Mouse (Mus musculus) neural tube, embryonic 11.5 days (tissue): ENCODE data around the gene Nap1l1. TPM values are rescaled to one million over a fixed set of nuclear protein-coding genes. Genes with fewer than 3 reads are reported as not detected.

Experiments used
- ATAC-seq: fragments of 200-750 bp; cut with Nextera tagmentation; 2 replicates; pipeline ENCODE4 v1.8.0; 2017; ENCODE audit warnings: moderate number of reproducible peaks, mild to moderate bottlenecking, moderate TSS enrichment, moderate library complexity; ENCODE audit not compliant: insufficient read depth, low FRiP score, low TSS enrichment
- DNase-seq: peaks from one replicate; pipeline ENCODE4 v3.0.0-alpha.2; 2015; ENCODE audit warnings: low spot score
- H3K27ac ChIP-seq: fragments of 300-500 bp; sonication (generic); 2 replicates; pipeline ENCODE4 v1.5.1; 2014; ENCODE audit warnings: low read depth, mild to moderate bottlenecking, low read length
- H3K27me3 ChIP-seq: fragments of 300-500 bp; sonication (generic); 2 replicates; pipeline ENCODE4 v1.6.1; 2014; ENCODE audit warnings: mild to moderate bottlenecking, low read length, mixed read lengths; ENCODE audit not compliant: control insufficient read depth, insufficient read depth
- H3K36me3 ChIP-seq: fragments of 300-500 bp; sonication (generic); 2 replicates; pipeline ENCODE4 v1.6.1; 2014; ENCODE audit warnings: mild to moderate bottlenecking, low read length, moderate library complexity, mixed read lengths; ENCODE audit not compliant: control insufficient read depth, insufficient read depth
- H3K4me1 ChIP-seq: fragments of 300-500 bp; sonication (generic); 2 replicates; pipeline ENCODE4 v1.6.1; 2014; ENCODE audit warnings: low read length, mixed read lengths; ENCODE audit not compliant: control insufficient read depth, insufficient read depth
- H3K4me2 ChIP-seq: fragments of 300-500 bp; sonication (generic); 2 replicates; pipeline ENCODE4 v1.6.1; 2014; ENCODE audit warnings: low read depth, mild to moderate bottlenecking, moderate library complexity
- H3K4me3 ChIP-seq: fragments of 300-500 bp; sonication (generic); 2 replicates; pipeline ENCODE4 v1.5.1; 2014; ENCODE audit warnings: low read depth, low read length
- H3K9ac ChIP-seq: fragments of 300-500 bp; sonication (generic); 2 replicates; pipeline ENCODE4 v1.6.1; 2014; ENCODE audit warnings: mild to moderate bottlenecking, low read length
- H3K9me3 ChIP-seq: fragments of 300-500 bp; sonication (generic); 2 replicates; pipeline ENCODE4 v1.6.1; 2016; ENCODE audit warnings: low read length; ENCODE audit not compliant: control insufficient read depth
- WGBS: fragments of 180-500 bp; shearing (Covaris S2); extraction: QIAGEN DNeasy Blood & Tissue Kit; methylation state at CpG from one replicate; pipeline ENCODE4 v1.1.7; 2014; 5-methylcytosine and 5-hydroxymethylcytosine counted together
- polyA plus RNA-seq: library from polyadenylated mRNA; unstranded; fragments of >200 nt; fragmentation: Nextera tagmentation; extraction: Ambion mirVana; gene quantifications from 2 replicates; pipeline ENCODE4 v1.2.1, GENCODE M21; 2014

The Nap1l1 gene
- polyA plus RNA-seq, 1 experiment from 2014 or later = 339 TPM

- no peaks in the 10 kb centered on the region for H3K9me3 ChIP-seq
- WGBS = under 1% methylated on average over 37 of the region's 38 CpGs
- H3K4me2 ChIP-seq = peak overlapping the region; percentile 55
- H3K27me3 ChIP-seq = no peaks in the 10 kb centered on the region
- H3K27ac ChIP-seq = peak overlapping the region; percentile 86
- ATAC-seq = no peak; the same call in 1 of the 2 replicates
- DNase-seq = peak; percentile 65
- peaks cover 9% of the 10 kb centered on the region; the same call in 1 of the 2 replicates for H3K4me1 ChIP-seq
- H3K36me3 ChIP-seq = no peaks in the 10 kb centered on the region
- peak overlapping the region; percentile 77 for H3K9ac ChIP-seq
- H3K4me3 ChIP-seq = peak overlapping the region; percentile 57
Measured at GRCm38 (mm10) chr10:111507460-111508211, 34.6 kb downstream of the Nap1l1 start.

GRCm38 (mm10) chr10:111508324-111509080 is 35.5 kb downstream of the Nap1l1 start:
- Histone ChIP-seq H3K9ac (peak overlapping the region; percentile 77), H3K9me3 (no peaks in the 10 kb centered on the region), H3K4me2 (peak overlapping the region; percentile 55), H3K27me3 (no peaks in the 10 kb centered on the region), H3K4me1 (peaks cover 9% of the 10 kb centered on the region; the same call in 1 of the 2 replicates), H3K4me3 (peak overlapping the region; percentile 57), H3K36me3 (no peaks in the 10 kb centered on the region), H3K27ac (no peak overlapping the region)
- 14% methylated on average over 7 of the region's 7 CpGs for WGBS
- ATAC-seq (no peak), DNase-seq (no peak)

- Histone ChIP-seq H3K36me3 (no peaks in the 10 kb centered on the region), H3K9me3 (no peaks in the 10 kb centered on the region), H3K27ac (no peak overlapping the region), H3K9ac (peak overlapping the region; percentile 44), H3K4me2 (peak overlapping the region; percentile 55), H3K4me1 (peaks cover 9% of the 10 kb centered on the region; the same call in 1 of the 2 replicates), H3K27me3 (no peaks in the 10 kb centered on the region), H3K4me3 (peak overlapping the region; percentile 57)
- no peak for DNase-seq
- ATAC-seq = no peak
- WGBS = 29% methylated on average over 8 of the region's 8 CpGs
Measured at GRCm38 (mm10) chr10:111509103-111509784, 36.2 kb downstream of the Nap1l1 start.

- Histone ChIP-seq H3K4me3 (no peak overlapping the region), H3K27ac (no peak overlapping the region), H3K9me3 (no peaks in the 10 kb centered on the region), H3K36me3 (no peaks in the 10 kb centered on the region), H3K4me2 (no peak overlapping the region), H3K9ac (no peak overlapping the region), H3K27me3 (no peaks in the 10 kb centered on the region), H3K4me1 (peaks cover 9% of the 10 kb centered on the region; the same call in 1 of the 2 replicates)
- DNase-seq (no peak), ATAC-seq (no peak)
- 85% methylated on average over 7 of the region's 7 CpGs for WGBS
Measured at GRCm38 (mm10) chr10:111509981-111510380, 37.0 kb downstream of the Nap1l1 start.

GRCm38 (mm10) chr10:111510798-111511197 is 37.8 kb downstream of the Nap1l1 start:
- Histone ChIP-seq H3K9me3 (no peaks in the 10 kb centered on the region), H3K4me3 (no peak overlapping the region), H3K27me3 (no peaks in the 10 kb centered on the region), H3K27ac (no peak overlapping the region), H3K36me3 (no peaks in the 10 kb centered on the region), H3K4me1 (peaks cover 9% of the 10 kb centered on the region; the same call in 1 of the 2 replicates), H3K4me2 (no peak overlapping the region), H3K9ac (no peak overlapping the region)
- no peak for ATAC-seq
- no peak for DNase-seq
- WGBS = 69% methylated on average over 7 of the region's 7 CpGs

- no peaks in the 10 kb centered on the region for H3K9me3 ChIP-seq
Measured at GRCm38 (mm10) chr10:111512036-111512568, 39.1 kb downstream of the Nap1l1 start.

GRCm38 (mm10) chr10:111514282-111514885 is 41.4 kb downstream of the Nap1l1 start:
- H3K4me2 ChIP-seq = no peak overlapping the region
- no peak for ATAC-seq
- H3K9ac ChIP-seq = no peak overlapping the region
- H3K4me1 ChIP-seq = no peaks in the 10 kb centered on the region; the same call in 1 of the 2 replicates
- H3K9me3 ChIP-seq = no peaks in the 10 kb centered on the region
- H3K36me3 ChIP-seq = no peaks in the 10 kb centered on the region
- no peak for DNase-seq
- no peak overlapping the region for H3K4me3 ChIP-seq
- 91% methylated on average over 5 of the region's 5 CpGs for whole genome bisulfite sequencing
- no peak overlapping the region for H3K27ac ChIP-seq
- H3K27me3 ChIP-seq = no peaks in the 10 kb centered on the region

More at GRCm38 (mm10) chr10:111512036-111512568, 39.1 kb downstream of the Nap1l1 start:
- Histone ChIP-seq H3K27ac (no peak overlapping the region), H3K4me2 (no peak overlapping the region), H3K36me3 (no peaks in the 10 kb centered on the region), H3K9ac (no peak overlapping the region), H3K27me3 (no peaks in the 10 kb centered on the region), H3K4me1 (peaks cover 9% of the 10 kb centered on the region; the same call in 1 of the 2 replicates), H3K4me3 (no peak overlapping the region)
- 92% methylated on average over 10 of the region's 10 CpGs for WGBS
- ATAC-seq = no peak
- DNase-seq = no peak
